Mouse (Mus musculus) neutrophil, adult 5-6 weeks (primary cell): ENCODE measurements around the gene Klf15. TPM values are rescaled to one million over a fixed set of nuclear protein-coding genes. Genes with fewer than 3 reads are reported as not detected.

Experiments used
- ATAC-seq: fragments of 151-379, 151-347 bp; 2 replicates; pipeline ENCODE4 v1.8.0; 2017; ENCODE audit warnings: mild to moderate bottlenecking, moderate TSS enrichment; ENCODE audit not compliant: insufficient number of reproducible peaks, poor library complexity, low FRiP score, severe bottlenecking; ENCODE audit errors: extremely low read depth
- total RNA-seq: library from RNA; stranded (forward); fragments of 200-1000 nt; gene quantifications from 2 replicates; pipeline ENCODE4 v1.2.3, GENCODE M21; 2017

Gene Klf15
- total RNA-seq, 1 experiment from 2014 or later, result not detected

- no peak for ATAC-seq
These were observed 52.0 kb downstream of the Klf15 start for GRCm38 (mm10) chr6:90514369-90514768.

- no peak for ATAC-seq
These were observed 52.6 kb downstream of the Klf15 start for GRCm38 (mm10) chr6:90514883-90515405.

GRCm38 (mm10) chr6:90518892-90519291 lies 56.5 kb downstream of the Klf15 start:
- no peak for ATAC-seq

- ATAC-seq, result no peak
These were observed 57.0 kb downstream of the Klf15 start for GRCm38 (mm10) chr6:90519375-90519774.

Other genes with a start within 250 kb of the Klf15 start
- not detected in 2 replicates for gene Vmn1r53, start 238.1 kb upstream of the Klf15 start, total RNA-seq
- not detected in 2 replicates for gene Vmn1r54, start 216.3 kb upstream of the Klf15 start, total RNA-seq
- not detected in 2 replicates for gene BC048671, start 161.4 kb upstream of the Klf15 start, total RNA-seq
- 0.86 and 2.4 TPM in 2 replicates for gene Chst13, start 137.4 kb upstream of the Klf15 start, total RNA-seq
- gene Uroc1, start 129.3 kb upstream of the Klf15 start, total RNA-seq, result not detected in 2 replicates
- 27.0 and 29.1 TPM in 2 replicates for gene Zxdc, start 93.1 kb upstream of the Klf15 start, total RNA-seq
- gene Cfap100, start 33.8 kb upstream of the Klf15 start, total RNA-seq, result 0.23 TPM in 1 of 2 replicates, not detected in the other
- gene Aldh1l1, start 23.9 kb downstream of the Klf15 start, total RNA-seq, result not detected in 2 replicates
- gene Slc41a3, start 142.1 kb downstream of the Klf15 start, total RNA-seq, result 2.2 and 3.2 TPM in 2 replicates